Mouse (Mus musculus) WW6 (cell line): Measurements from ENCODE around the gene Man1c1.

ENCODE experiments used
- DNase-seq: peaks from one replicate; pipeline ENCODE4 v3.0.0-alpha.2; 2013; ENCODE audit warnings: low read depth, low spot score

Gene Man1c1

GRCm38 (mm10) chr4:134553631-134554030 lies 150.5 kb downstream of the Man1c1 start:
- no peak for DNase-seq

GRCm38 (mm10) chr4:134551494-134552316 lies 152.4 kb downstream of the Man1c1 start, which contains the start of gene Selenon:
Gene Selenon, minus strand, starts transcription at chr4:134552166.
- DNase-seq, result no peak

GRCm38 (mm10) chr4:134549899-134550298 lies 154.2 kb downstream of the Man1c1 start:
- DNase-seq, result no peak

GRCm38 (mm10) chr4:134548169-134548938 lies 155.7 kb downstream of the Man1c1 start:
- no peak for DNase-seq

GRCm38 (mm10) chr4:134546814-134547705 lies 157.0 kb downstream of the Man1c1 start:
- DNase-seq, result no peak

GRCm38 (mm10) chr4:134543261-134543660 lies 160.8 kb downstream of the Man1c1 start:
- peak; percentile 49 for DNase-seq

- no peak for DNase-seq
These were observed 161.4 kb downstream of the Man1c1 start for GRCm38 (mm10) chr4:134542726-134543125.

GRCm38 (mm10) chr4:134538997-134539580 lies 165.0 kb downstream of the Man1c1 start:
- no peak for DNase-seq

GRCm38 (mm10) chr4:134535787-134536151 lies 168.3 kb downstream of the Man1c1 start:
- DNase-seq, result no peak

- peak; percentile 94 for DNase-seq
These were observed 168.9 kb downstream of the Man1c1 start, which contains the start of gene Mtfr1l for GRCm38 (mm10) chr4:134534932-134535786. Gene Mtfr1l, minus strand, starts transcription at chr4:134535387.

GRCm38 (mm10) chr4:134534124-134534886 lies 169.8 kb downstream of the Man1c1 start:
- DNase-seq, result no peak

- DNase-seq, result no peak
These were observed 170.7 kb downstream of the Man1c1 start for GRCm38 (mm10) chr4:134533421-134533820.

GRCm38 (mm10) chr4:134532928-134533327 lies 171.2 kb downstream of the Man1c1 start:
- DNase-seq, result no peak

- DNase-seq, result no peak
These were observed 177.9 kb downstream of the Man1c1 start for GRCm38 (mm10) chr4:134526220-134526619.

- DNase-seq, result no peak
These were observed 178.3 kb downstream of the Man1c1 start for GRCm38 (mm10) chr4:134525806-134526205.

GRCm38 (mm10) chr4:134523447-134523846 lies 180.6 kb downstream of the Man1c1 start:
- DNase-seq, result no peak

- DNase-seq, result no peak
These were observed 184.8 kb downstream of the Man1c1 start for GRCm38 (mm10) chr4:134519281-134519680.

- no peak for DNase-seq
These were observed 185.5 kb downstream of the Man1c1 start for GRCm38 (mm10) chr4:134518541-134518940.

- DNase-seq, result no peak
These were observed 186.4 kb downstream of the Man1c1 start for GRCm38 (mm10) chr4:134517719-134518118.
